In the genomic region with DNA sequence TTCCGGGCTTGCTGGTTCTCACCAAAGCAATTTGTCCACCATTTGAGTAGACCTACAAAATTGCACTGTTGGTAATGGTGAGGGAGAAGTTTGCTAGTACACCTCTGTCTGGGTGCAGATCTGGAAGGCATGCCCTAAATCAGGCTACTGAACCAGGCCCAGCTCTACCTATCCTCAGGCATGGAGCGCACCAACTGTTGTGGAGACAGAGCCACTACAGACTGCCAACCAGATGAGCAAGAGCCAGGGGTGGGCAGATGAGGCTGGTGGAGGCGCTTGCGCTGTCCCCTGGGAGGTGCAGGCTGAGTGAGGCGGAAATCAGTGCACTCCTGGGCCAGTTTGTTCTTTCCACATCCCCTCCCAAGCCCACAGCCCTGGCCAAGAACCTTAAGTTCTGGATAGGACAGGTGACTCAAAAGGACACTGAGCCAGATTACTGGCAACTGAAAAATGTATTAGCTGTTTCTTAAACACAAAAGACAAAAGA, we compare ENCODE assay signal across 14 mouse cellular contexts. TPM values are rescaled to one million over a fixed set of nuclear protein-coding genes. Genes with fewer than 3 reads are reported as not detected.
DNase-seq lines count a peak whose midpoint lies in the region; ATAC-seq and TF ChIP-seq lines count a peak whose summit lies in the region.
"Had no signal": no experiment of that assay in that cellular context is flagged by ENCODE, and none has a peak within 500 bp of the region (broad histone marks: within the 10 kb centered on the region; RNA-seq: fewer than 3 reads in every experiment).

No protein-coding gene starts in this region.

- no peak overlapping the region for H3K4me3 ChIP-seq in forebrain, embryonic 10.5 days
- no peak overlapping the region for H3K4me3 ChIP-seq in forebrain, embryonic 16.5 days (replicated peaks; ENCODE audit: low read length)
- H3K4me3 ChIP-seq in heart, embryonic 15.5 days: no peak overlapping the region
- H3K4me3 ChIP-seq in heart, postnatal 0 days (ENCODE audit: low read depth, low read length): no peak overlapping the region
- H3K4me3 ChIP-seq: midbrain, embryonic 15.5 days; neural tube, embryonic 15.5 days had no signal

- no peaks in the 10 kb centered on the region for H3K9me3 ChIP-seq in forebrain, embryonic 10.5 days
- no peaks in the 10 kb centered on the region for H3K9me3 ChIP-seq in forebrain, embryonic 16.5 days (ENCODE audit: control insufficient read depth, low read length)
- no peaks in the 10 kb centered on the region for H3K9me3 ChIP-seq in heart, embryonic 15.5 days (replicated peaks)
- H3K9me3 ChIP-seq in heart, postnatal 0 days (replicated peaks; ENCODE audit: control insufficient read depth, low read length): no peaks in the 10 kb centered on the region
- H3K9me3 ChIP-seq: midbrain, embryonic 15.5 days; neural tube, embryonic 15.5 days had no signal

- TF ChIP-seq CTCF in heart, postnatal 0 days (IDR thresholded peaks at IDR 0.05; ENCODE audit: low read depth): no peak

- intact Hi-C loops in heart, postnatal 36 days (cut with DNase I): no loop called here

- no peak overlapping the region for H3K4me2 ChIP-seq in forebrain, embryonic 16.5 days (ENCODE audit: low read length)
- no peak overlapping the region for H3K4me2 ChIP-seq in heart, embryonic 15.5 days
- H3K4me2 ChIP-seq in heart, postnatal 0 days (ENCODE audit: low read depth, low read length): no peak overlapping the region
- H3K4me2 ChIP-seq: midbrain, embryonic 15.5 days; neural tube, embryonic 15.5 days had no signal

- no peak for DNase-seq in forebrain, embryonic 10.5 days (ENCODE audit: extremely low spot score, low spot score)
- no peak for DNase-seq in heart, postnatal 36 days
- DNase-seq in NIH3T3 (ENCODE audit: low read depth): peak; percentile 60
- no peak for DNase-seq in heart, postnatal 0 days (ENCODE audit: low spot score)
- DNase-seq in thymus, postnatal 36 days: no peak
- DNase-seq in retina, postnatal 1 day: no peak
- DNase-seq: adrenal gland, postnatal 14 days; kidney, adult 8-10 months; right cerebral cortex, adult 18-20 months had no signal

- ATAC-seq in forebrain, embryonic 16.5 days: no peak
- no peak for ATAC-seq in heart, embryonic 15.5 days (replicated peaks; ENCODE audit: insufficient number of reproducible peaks, insufficient read depth, low FRiP score, low read depth)
- no peak for ATAC-seq in heart, postnatal 0 days (ENCODE audit: insufficient read depth, low read depth)
- ATAC-seq: hindbrain, embryonic 16.5 days; midbrain, embryonic 15.5 days had no signal

- H3K4me1 ChIP-seq in forebrain, embryonic 10.5 days: peaks cover 12% of the 10 kb centered on the region; the same call in 1 of the 2 replicates
- no peaks in the 10 kb centered on the region for H3K4me1 ChIP-seq in forebrain, embryonic 16.5 days (replicated peaks; ENCODE audit: control insufficient read depth, insufficient read depth, low read length)
- peaks cover 24% of the 10 kb centered on the region for H3K4me1 ChIP-seq in heart, embryonic 15.5 days (replicated peaks)
- H3K4me1 ChIP-seq in heart, postnatal 0 days (ENCODE audit: control insufficient read depth, insufficient read depth): peaks cover 17% of the 10 kb centered on the region; the same call in 1 of the 2 replicates
- H3K4me1 ChIP-seq: midbrain, embryonic 15.5 days had no signal

- no peaks in the 10 kb centered on the region for H3K27me3 ChIP-seq in forebrain, embryonic 10.5 days (ENCODE audit: poor library complexity, severe bottlenecking)
- H3K27me3 ChIP-seq in forebrain, embryonic 16.5 days (replicated peaks; ENCODE audit: control insufficient read depth, insufficient read depth, low read length): no peaks in the 10 kb centered on the region
- no peaks in the 10 kb centered on the region for H3K27me3 ChIP-seq in heart, embryonic 15.5 days
- no peaks in the 10 kb centered on the region for H3K27me3 ChIP-seq in heart, postnatal 0 days (ENCODE audit: control insufficient read depth, insufficient read depth, low read length)
- H3K27me3 ChIP-seq: midbrain, embryonic 15.5 days; neural tube, embryonic 15.5 days had no signal

- peaks cover 63% of the 10 kb centered on the region for H3K36me3 ChIP-seq in forebrain, embryonic 10.5 days (replicated peaks)
- H3K36me3 ChIP-seq in forebrain, embryonic 16.5 days (ENCODE audit: control insufficient read depth, insufficient read depth): no peaks in the 10 kb centered on the region; the same call in 1 of the 2 replicates
- H3K36me3 ChIP-seq in heart, embryonic 15.5 days: no peaks in the 10 kb centered on the region
- H3K36me3 ChIP-seq in heart, postnatal 0 days (replicated peaks; ENCODE audit: control insufficient read depth, insufficient read depth, low read length): no peaks in the 10 kb centered on the region
- H3K36me3 ChIP-seq: midbrain, embryonic 15.5 days had no signal

- no peak overlapping the region for H3K9ac ChIP-seq in forebrain, embryonic 16.5 days (replicated peaks; ENCODE audit: low read depth, low read length)
- no peak overlapping the region for H3K9ac ChIP-seq in heart, embryonic 15.5 days
- H3K9ac ChIP-seq in heart, postnatal 0 days (replicated peaks; ENCODE audit: low read depth, low read length): no peak overlapping the region
- H3K9ac ChIP-seq: midbrain, embryonic 15.5 days; neural tube, embryonic 15.5 days had no signal

- no peak for TF ChIP-seq EP300 in heart, postnatal 0 days (IDR thresholded peaks at IDR 0.05; ENCODE audit: low read depth)

- WGBS in forebrain, embryonic 10.5 days: 89% methylated on average over 5 of the region's 5 CpGs
- 95% methylated on average over 5 of the region's 5 CpGs for WGBS in forebrain, embryonic 16.5 days
- 84% methylated on average over 5 of the region's 5 CpGs for WGBS in heart, embryonic 15.5 days
- WGBS in heart, postnatal 0 days: 85% methylated on average over 5 of the region's 5 CpGs

- H3K27ac ChIP-seq in forebrain, embryonic 10.5 days: peak overlapping the region; percentile 63; the same call in 1 of the 2 replicates
- no peak overlapping the region for H3K27ac ChIP-seq in forebrain, embryonic 16.5 days (ENCODE audit: low read length)
- peak overlapping the region; percentile 84 for H3K27ac ChIP-seq in heart, embryonic 15.5 days
- H3K27ac ChIP-seq in heart, postnatal 0 days (ENCODE audit: low read depth): peak overlapping the region; percentile 83
- H3K27ac ChIP-seq: midbrain, embryonic 15.5 days; neural tube, embryonic 15.5 days had no signal

RNA-seq across cellular contexts. Expression of a gene that starts 44.1 kb away (rescaled TPM):
- polyA plus RNA-seq in forebrain, embryonic 10.5 days (2016; fragmentation: Nextera tagmentation; extraction: Ambion mirVana): 5.4 and 5.6 TPM in 2 replicates
- polyA plus RNA-seq in forebrain, embryonic 16.5 days (2015; fragmentation: Nextera tagmentation; extraction: Ambion mirVana): 24.6 and 24.8 TPM in 2 replicates
- 10.1 and 15.7 TPM in 2 replicates for polyA plus RNA-seq in heart, embryonic 15.5 days (2015; fragmentation: Nextera tagmentation; extraction: Ambion mirVana)
- total RNA-seq in heart, postnatal 36 days (2021): 10 to 100 TPM; 34.3 to 38.1 TPM
- total RNA-seq in heart, postnatal 0 days (2014; rRNA removed; ENCODE audit: low replicate concordance): 11.3 and 12.6 TPM in 2 replicates
- 4.1 and 5.1 TPM in 2 replicates for polyA plus RNA-seq in heart, postnatal 0 days (2015; fragmentation: Nextera tagmentation; extraction: Ambion mirVana)

RNA-seq across cellular contexts. Expression of a gene that starts 58.8 kb away (rescaled TPM):
- 27.7 and 29.9 TPM in 2 replicates for polyA plus RNA-seq in forebrain, embryonic 10.5 days (2016; fragmentation: Nextera tagmentation; extraction: Ambion mirVana)
- 28.0 and 28.1 TPM in 2 replicates for polyA plus RNA-seq in forebrain, embryonic 16.5 days (2015; fragmentation: Nextera tagmentation; extraction: Ambion mirVana)
- 12.6 and 17.5 TPM in 2 replicates for polyA plus RNA-seq in heart, embryonic 15.5 days (2015; fragmentation: Nextera tagmentation; extraction: Ambion mirVana)
- total RNA-seq in heart, postnatal 36 days (2021): 10 to 100 TPM; 14.7 to 16.8 TPM
- 13.6 and 23.2 TPM in 2 replicates for total RNA-seq in heart, postnatal 0 days (2014; rRNA removed; ENCODE audit: low replicate concordance)
- 8.9 and 10.3 TPM in 2 replicates for polyA plus RNA-seq in heart, postnatal 0 days (2015; fragmentation: Nextera tagmentation; extraction: Ambion mirVana)
